Mouse (Mus musculus): ENCODE results near the gene Dkk2. TPM values are rescaled to one million over a fixed set of nuclear protein-coding genes. Genes with fewer than 3 reads are reported as not detected.

The Dkk2 gene
- polyA plus RNA-seq, 1 experiment from 2014 or later, result 3.7 TPM

DNA sequence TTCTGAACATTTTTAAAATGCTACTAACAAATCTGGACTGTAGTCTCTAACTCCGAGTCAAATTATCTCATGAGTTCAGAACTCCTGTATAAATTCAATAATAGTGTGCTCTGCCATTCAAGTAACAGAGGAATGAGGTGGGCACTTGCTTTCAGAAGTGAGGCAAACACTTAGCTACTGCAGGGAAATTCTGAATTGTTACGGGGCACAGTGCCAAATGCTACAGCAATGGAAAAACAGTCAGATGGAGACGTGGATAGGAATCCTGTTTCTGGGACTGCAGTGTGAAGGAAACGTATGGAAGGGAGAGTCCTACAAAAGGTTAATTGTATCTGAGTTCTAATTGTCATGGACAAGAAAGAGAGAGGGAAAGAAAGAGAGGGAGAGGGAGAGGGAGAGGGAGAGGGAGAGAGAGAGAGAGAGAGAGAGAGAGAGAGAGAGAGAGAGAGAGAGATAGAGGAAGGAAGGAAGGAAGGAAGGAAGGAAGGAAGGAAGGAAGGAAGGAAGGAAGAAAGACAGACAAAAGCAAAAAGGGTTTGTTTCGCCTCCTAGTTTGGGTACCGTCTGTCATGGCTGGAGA is 64.4 kb downstream of the Dkk2 start:
- no peak for DNase-seq (ENCODE audit: low spot score)
- Histone ChIP-seq H3K4me1 (replicated peaks; ENCODE audit: control insufficient read depth, insufficient read depth) (no peaks in the 10 kb centered on the region), H3K9me3 (ENCODE audit: control insufficient read depth, low read length) (no peaks in the 10 kb centered on the region), H3K36me3 (ENCODE audit: control insufficient read depth, insufficient read depth, low read length) (no peaks in the 10 kb centered on the region), H3K9ac (ENCODE audit: low read length) (no peak overlapping the region), H3K4me3 (ENCODE audit: low read depth, low read length) (no peak overlapping the region), H3K4me2 (replicated peaks; ENCODE audit: low read depth) (no peak overlapping the region), H3K27ac (replicated peaks) (no peak overlapping the region), H3K27me3 (ENCODE audit: control insufficient read depth, insufficient read depth, low read length) (no peaks in the 10 kb centered on the region)
- ATAC-seq (ENCODE audit: low FRiP score, low TSS enrichment), result no peak
- 52% methylated on average over 6 of the region's 6 CpGs for WGBS
- TF ChIP-seq CTCF (IDR thresholded peaks at IDR 0.05; ENCODE audit: low read depth), result no peak
- TF ChIP-seq EP300 (optimal IDR thresholded peaks at IDR 0.05), result no peak

DNA sequence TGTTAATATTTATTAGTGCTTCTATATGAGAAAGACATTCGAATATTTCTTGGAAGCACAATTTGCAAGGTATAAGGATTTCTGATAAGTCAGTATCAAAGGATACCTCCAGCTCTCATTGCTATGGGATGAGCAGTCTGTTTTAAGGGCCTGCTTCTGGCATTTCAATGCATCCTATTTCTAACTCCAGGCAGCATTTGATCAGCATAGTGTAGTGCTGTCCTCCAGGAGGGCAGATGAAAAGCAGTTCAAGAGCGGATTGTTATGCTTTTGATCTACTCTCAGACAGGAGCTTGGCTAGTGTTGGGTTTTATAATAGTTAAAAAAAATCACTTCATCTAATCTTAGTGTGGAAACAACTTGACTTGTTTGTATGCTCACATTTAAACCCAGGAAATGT is 73.7 kb downstream of the Dkk2 start:
- no peaks in the 10 kb centered on the region for H3K27me3 ChIP-seq (ENCODE audit: control insufficient read depth, insufficient read depth, low read length)
- H3K4me1 ChIP-seq (replicated peaks; ENCODE audit: control insufficient read depth, insufficient read depth), result no peaks in the 10 kb centered on the region
- H3K9me3 ChIP-seq (ENCODE audit: control insufficient read depth, low read length), result no peaks in the 10 kb centered on the region
- H3K36me3 ChIP-seq (ENCODE audit: control insufficient read depth, insufficient read depth, low read length), result no peaks in the 10 kb centered on the region
- WGBS, result 87% methylated on average over 2 of the region's 2 CpGs
- DNase-seq (ENCODE audit: low spot score), result no peak
- no peak overlapping the region for H3K4me3 ChIP-seq (ENCODE audit: low read depth, low read length)
- no peak overlapping the region for H3K27ac ChIP-seq (replicated peaks)
- no peak overlapping the region for H3K4me2 ChIP-seq (replicated peaks; ENCODE audit: low read depth)
- TF ChIP-seq CTCF (IDR thresholded peaks at IDR 0.05; ENCODE audit: low read depth) (no peak), EP300 (optimal IDR thresholded peaks at IDR 0.05) (no peak)
- H3K9ac ChIP-seq (ENCODE audit: low read length), result no peak overlapping the region
- no peak for ATAC-seq (ENCODE audit: low FRiP score, low TSS enrichment)

GRCm38 (mm10) chr3:132168911-132169310 is 83.8 kb downstream of the Dkk2 start:
- H3K27ac ChIP-seq (replicated peaks), result no peak overlapping the region
- ATAC-seq (ENCODE audit: low FRiP score, low TSS enrichment) (no peak), DNase-seq (ENCODE audit: low spot score) (no peak)
- no peak overlapping the region for H3K9ac ChIP-seq (ENCODE audit: low read length)
- H3K36me3 ChIP-seq (ENCODE audit: control insufficient read depth, insufficient read depth, low read length), result no peaks in the 10 kb centered on the region
- H3K4me1 ChIP-seq (replicated peaks; ENCODE audit: control insufficient read depth, insufficient read depth), result no peaks in the 10 kb centered on the region
- H3K4me3 ChIP-seq (ENCODE audit: low read depth, low read length), result no peak overlapping the region
- 60% methylated on average over 3 of the region's 3 CpGs for WGBS
- no peaks in the 10 kb centered on the region for H3K27me3 ChIP-seq (ENCODE audit: control insufficient read depth, insufficient read depth, low read length)
- no peaks in the 10 kb centered on the region for H3K9me3 ChIP-seq (ENCODE audit: control insufficient read depth, low read length)
- H3K4me2 ChIP-seq (replicated peaks; ENCODE audit: low read depth), result no peak overlapping the region
- TF ChIP-seq EP300 (optimal IDR thresholded peaks at IDR 0.05), result no peak
- TF ChIP-seq CTCF (IDR thresholded peaks at IDR 0.05; ENCODE audit: low read depth), result no peak

- Histone ChIP-seq H3K27me3 (ENCODE audit: control insufficient read depth, insufficient read depth, low read length) (no peaks in the 10 kb centered on the region), H3K36me3 (ENCODE audit: control insufficient read depth, insufficient read depth, low read length) (no peaks in the 10 kb centered on the region), H3K4me1 (replicated peaks; ENCODE audit: control insufficient read depth, insufficient read depth) (no peaks in the 10 kb centered on the region), H3K9me3 (ENCODE audit: control insufficient read depth, low read length) (no peaks in the 10 kb centered on the region), H3K27ac (replicated peaks) (no peak overlapping the region), H3K4me3 (ENCODE audit: low read depth, low read length) (no peak overlapping the region), H3K9ac (ENCODE audit: low read length) (no peak overlapping the region), H3K4me2 (replicated peaks; ENCODE audit: low read depth) (no peak overlapping the region)
- TF ChIP-seq EP300 (optimal IDR thresholded peaks at IDR 0.05) (no peak), CTCF (IDR thresholded peaks at IDR 0.05; ENCODE audit: low read depth) (no peak)
- DNase-seq (ENCODE audit: low spot score) (no peak), ATAC-seq (ENCODE audit: low FRiP score, low TSS enrichment) (no peak)
- WGBS, result 60% methylated on average over 12 of the region's 12 CpGs
Observed at GRCm38 (mm10) chr3:132186888-132187552, 101.9 kb downstream of the Dkk2 start.

DNA sequence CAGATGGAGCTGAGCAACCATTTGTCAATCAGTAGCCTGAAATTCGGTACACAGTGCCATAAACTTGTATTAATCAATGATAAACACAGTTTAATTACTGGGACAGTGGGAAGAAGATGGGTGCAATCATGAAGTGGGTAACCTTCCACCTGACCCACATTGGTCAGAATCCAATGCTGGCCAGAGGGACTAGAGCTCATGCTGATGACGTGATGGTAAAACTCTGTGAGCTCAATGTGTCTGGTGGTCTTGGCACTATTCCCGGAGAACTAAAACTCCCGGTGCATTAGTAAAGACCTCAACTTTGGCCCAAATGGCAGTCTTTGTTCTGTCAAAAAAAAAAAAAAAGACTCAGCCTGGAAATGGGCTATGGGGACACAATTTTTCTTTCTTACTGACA is 116.9 kb downstream of the Dkk2 start:
- Histone ChIP-seq H3K36me3 (ENCODE audit: control insufficient read depth, insufficient read depth, low read length) (no peaks in the 10 kb centered on the region), H3K9me3 (ENCODE audit: control insufficient read depth, low read length) (no peaks in the 10 kb centered on the region), H3K27ac (replicated peaks) (no peak overlapping the region), H3K4me3 (ENCODE audit: low read depth, low read length) (no peak overlapping the region), H3K4me2 (replicated peaks; ENCODE audit: low read depth) (no peak overlapping the region), H3K9ac (ENCODE audit: low read length) (no peak overlapping the region), H3K27me3 (ENCODE audit: control insufficient read depth, insufficient read depth, low read length) (no peaks in the 10 kb centered on the region), H3K4me1 (replicated peaks; ENCODE audit: control insufficient read depth, insufficient read depth) (no peaks in the 10 kb centered on the region)
- 51% methylated on average over 4 of the region's 4 CpGs for WGBS
- TF ChIP-seq CTCF (IDR thresholded peaks at IDR 0.05; ENCODE audit: low read depth), result no peak
- no peak for ATAC-seq (ENCODE audit: low FRiP score, low TSS enrichment)
- no peak for DNase-seq (ENCODE audit: low spot score)

DNA sequence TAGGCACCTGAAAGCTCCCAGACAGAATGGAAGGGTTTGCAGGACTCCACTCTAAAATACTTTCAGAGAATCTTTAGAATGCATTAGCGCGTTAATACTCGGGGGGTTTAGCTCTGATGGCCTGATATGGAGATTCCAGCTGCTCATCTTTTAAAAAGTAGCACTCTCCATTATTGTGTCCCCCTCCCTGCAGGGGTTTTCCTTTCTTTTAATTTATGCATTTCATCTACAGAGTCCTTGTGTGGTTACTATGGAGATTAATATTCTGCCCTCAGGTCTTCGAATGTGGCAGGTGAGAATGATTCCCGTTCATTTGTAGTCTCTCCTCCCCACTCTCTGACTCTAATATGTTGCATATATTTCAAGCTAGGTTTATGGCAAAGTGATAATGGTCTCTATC is 117.6 kb downstream of the Dkk2 start:
- Histone ChIP-seq H3K4me3 (ENCODE audit: low read depth, low read length) (no peak overlapping the region), H3K36me3 (ENCODE audit: control insufficient read depth, insufficient read depth, low read length) (no peaks in the 10 kb centered on the region), H3K27ac (replicated peaks) (no peak overlapping the region), H3K9me3 (ENCODE audit: control insufficient read depth, low read length) (no peaks in the 10 kb centered on the region), H3K27me3 (ENCODE audit: control insufficient read depth, insufficient read depth, low read length) (no peaks in the 10 kb centered on the region), H3K9ac (ENCODE audit: low read length) (no peak overlapping the region), H3K4me2 (replicated peaks; ENCODE audit: low read depth) (no peak overlapping the region), H3K4me1 (replicated peaks; ENCODE audit: control insufficient read depth, insufficient read depth) (no peaks in the 10 kb centered on the region)
- 84% methylated on average over 5 of the region's 5 CpGs for WGBS
- no peak for DNase-seq (ENCODE audit: low spot score)
- TF ChIP-seq EP300 (optimal IDR thresholded peaks at IDR 0.05), result no peak
- no peak for TF ChIP-seq CTCF (IDR thresholded peaks at IDR 0.05; ENCODE audit: low read depth)
- no peak for ATAC-seq (ENCODE audit: low FRiP score, low TSS enrichment)
